Mouse (Mus musculus) CD4-positive, CD25-positive, alpha-beta regulatory T cell, adult 4 months (primary cell): ENCODE measurements around the gene Zbtb32. TPM values are rescaled to one million over a fixed set of nuclear protein-coding genes. Genes with fewer than 3 reads are reported as not detected.

Source experiments
- polyA plus RNA-seq, 2 experiments: library from polyadenylated mRNA; unstranded; fragments of 100-300 nt; shearing (Covaris generic); gene quantifications; one replicate each; pipeline ENCODE4 v1.2.1; 2017

The Zbtb32 gene
- polyA plus RNA-seq, 2 experiments from 2014 or later: 8.1 to 18.0 TPM

Other genes starting within 250 kb of the Zbtb32 start
- gene Lrfn3, start 236.1 kb downstream of the Zbtb32 start, polyA plus RNA-seq: not detected
- 1 to 10 TPM; 6.4 to 7.1 TPM for gene Tyrobp, start 185.1 kb downstream of the Zbtb32 start, polyA plus RNA-seq
- gene Hcst, start 179.1 kb downstream of the Zbtb32 start, polyA plus RNA-seq: 100 to 1,000 TPM; 356 to 434 TPM
- 10 to 100 TPM; 39.2 to 44.4 TPM for gene Nfkbid, start 177.2 kb downstream of the Zbtb32 start, polyA plus RNA-seq
- gene Aplp1, start 153.4 kb downstream of the Zbtb32 start, polyA plus RNA-seq: 1 to 10 TPM; 3.1 to 3.5 TPM
- gene Kirrel2, start 141.2 kb downstream of the Zbtb32 start, polyA plus RNA-seq: not detected
- gene Nphs1, start 140.6 kb downstream of the Zbtb32 start, polyA plus RNA-seq: not detected
- not detected for gene Prodh2, start 105.3 kb downstream of the Zbtb32 start, polyA plus RNA-seq
- gene Arhgap33, start 63.8 kb downstream of the Zbtb32 start, polyA plus RNA-seq: under 1 TPM; 0.46 to 0.67 TPM
- gene Hspb6, start 46.7 kb downstream of the Zbtb32 start, polyA plus RNA-seq: 1 to 10 TPM; 1.0 to 3.1 TPM
- gene Proser3, start 46.6 kb downstream of the Zbtb32 start, polyA plus RNA-seq: 1 to 10 TPM; 5.2 to 6.2 TPM
- gene Lin37, start 39.1 kb downstream of the Zbtb32 start, polyA plus RNA-seq: 100 to 1,000 TPM; 101 to 104 TPM
- gene U2af1l4, start 35.6 kb downstream of the Zbtb32 start, polyA plus RNA-seq: 10 to 100 TPM; 46.5 to 62.1 TPM
- 100 to 1,000 TPM in 1 of 2 experiments, 10 to 100 TPM in 1; 85.4 to 105 TPM for gene Gm49396, start 35.6 kb downstream of the Zbtb32 start, polyA plus RNA-seq
- gene Psenen, start 35.3 kb downstream of the Zbtb32 start, polyA plus RNA-seq: 100 to 1,000 TPM; 314 to 323 TPM
- gene Igflr1, start 33.5 kb downstream of the Zbtb32 start, polyA plus RNA-seq: 100 to 1,000 TPM; 210 to 244 TPM
- 10 to 100 TPM; 16.4 to 21.6 TPM for gene Kmt2b, start 10.2 kb downstream of the Zbtb32 start, polyA plus RNA-seq
- gene Upk1a, start 13.9 kb upstream of the Zbtb32 start, polyA plus RNA-seq: under 1 TPM; 0.38 to 0.60 TPM
- gene Cox6b1, start 27.2 kb upstream of the Zbtb32 start, polyA plus RNA-seq: 100 to 1,000 TPM; 333 to 643 TPM
- not detected for gene Etv2, start 36.9 kb upstream of the Zbtb32 start, polyA plus RNA-seq
- 10 to 100 TPM; 14.4 to 25.1 TPM for gene Rbm42, start 51.4 kb upstream of the Zbtb32 start, polyA plus RNA-seq
- gene Haus5, start 66.1 kb upstream of the Zbtb32 start, polyA plus RNA-seq: 10 to 100 TPM; 21.3 to 44.0 TPM
- gene Pmis2, start 72.7 kb upstream of the Zbtb32 start, polyA plus RNA-seq: not detected
- not detected for gene 2200002J24Rik, start 100.0 kb upstream of the Zbtb32 start, polyA plus RNA-seq
- gene Atp4a, start 113.3 kb upstream of the Zbtb32 start, polyA plus RNA-seq: not detected
- 10 to 100 TPM; 60.5 to 65.0 TPM for gene Tmem147, start 130.6 kb upstream of the Zbtb32 start, polyA plus RNA-seq
- gene Gapdhs, start 144.8 kb upstream of the Zbtb32 start, polyA plus RNA-seq: not detected
- 1 to 10 TPM; 2.4 to 3.6 TPM for gene Sbsn, start 152.6 kb upstream of the Zbtb32 start, polyA plus RNA-seq
- under 1 TPM in 1 of 2 experiments, not detected in 1; 0.16 TPM for gene Dmkn, start 164.8 kb upstream of the Zbtb32 start, polyA plus RNA-seq
- not detected for gene Krtdap, start 189.0 kb upstream of the Zbtb32 start, polyA plus RNA-seq
- 1 to 10 TPM in 1 of 2 experiments, under 1 TPM in 1; 0.70 to 1.4 TPM for gene Ffar2, start 224.9 kb upstream of the Zbtb32 start, polyA plus RNA-seq